Mouse (Mus musculus) MEL (cell line): Measurements from ENCODE around the gene Kncn. TPM values are rescaled to one million over a fixed set of nuclear protein-coding genes. Genes with fewer than 3 reads are reported as not detected.

ENCODE experiments used
- DNase-seq: peaks from one replicate; pipeline ENCODE4 v3.0.0; 2011; ENCODE audit warnings: low read depth, low spot score
- H3K27ac ChIP-seq: 2 replicates; pipeline ENCODE4 v1.5.1; 2012; ENCODE audit warnings: low read depth, mild to moderate bottlenecking, control low read depth, low read length, moderate library complexity; ENCODE audit not compliant: control insufficient read depth
- H3K27me3 ChIP-seq, 2 experiments: fragments of 150-350 bp in 1 of 2; sonication (generic) in 1 of 2; 2 replicates each; pipeline ENCODE4 v1.6.1; 2012; ENCODE audit warnings: low read length in 2 of 2, mild to moderate bottlenecking in 2 of 2, improper control_type of control experiment in 1 of 2, moderate library complexity in 1 of 2; ENCODE audit not compliant: insufficient read depth in 2 of 2, control insufficient read depth in 1 of 2
- H3K36me3 ChIP-seq, 2 experiments: 2 replicates each; pipeline ENCODE4 v1.6.1; 2012 to 2014; ENCODE audit warnings: low read length in 2 of 2, improper control_type of control experiment in 1 of 2, inconsistent platforms in 1 of 2, mild to moderate bottlenecking in 1 of 2; ENCODE audit not compliant: insufficient read depth in 2 of 2, control insufficient read depth in 1 of 2
- H3K4me1 ChIP-seq, 2 experiments: fragments of 150-350 bp in 1 of 2; sonication (generic) in 1 of 2; 2 replicates each; pipeline ENCODE4 v1.6.1; 2012; ENCODE audit warnings: low read length in 2 of 2, improper control_type of control experiment in 1 of 2, mild to moderate bottlenecking in 1 of 2; ENCODE audit not compliant: insufficient read depth in 2 of 2, control insufficient read depth in 1 of 2
- H3K4me3 ChIP-seq, 2 experiments: fragments of 150-350 bp in 1 of 2; sonication (generic) in 1 of 2; 2 replicates each; pipeline ENCODE4 v1.5.1; 2012; ENCODE audit warnings: low read depth in 2 of 2, low read length in 2 of 2, mild to moderate bottlenecking in 2 of 2, moderate library complexity in 2 of 2, control low read depth in 1 of 2, improper control_type of control experiment in 1 of 2; ENCODE audit not compliant: control insufficient read depth in 1 of 2, insufficient read depth in 1 of 2
- H3K79me2 ChIP-seq: 2 replicates; pipeline ENCODE4 v1.6.1; 2012; ENCODE audit warnings: mild to moderate bottlenecking, low read length, moderate library complexity; ENCODE audit not compliant: control insufficient read depth, poor library complexity, insufficient read depth
- H3K9ac ChIP-seq: 2 replicates; pipeline ENCODE4 v1.6.1; 2012; ENCODE audit warnings: low read depth, mild to moderate bottlenecking, control low read depth, low read length, moderate library complexity; ENCODE audit not compliant: control insufficient read depth, poor library complexity, severe bottlenecking
- H3K9me3 ChIP-seq: fragments of 150-350 bp; sonication (generic); replicated peaks from 2 replicates; pipeline ENCODE4 v1.6.1; 2012; ENCODE audit warnings: mild to moderate bottlenecking, low read length, improper control_type of control experiment, moderate library complexity; ENCODE audit not compliant: insufficient read depth
- E2F4 ChIP-seq: IDR thresholded peaks from 2 replicates; pipeline ENCODE4 v1.6.1; 2011; ENCODE audit warnings: low read depth, low read length, improper control_type of control experiment, borderline replicate concordance
- ELF1 ChIP-seq: IDR thresholded peaks from 2 replicates; pipeline ENCODE4 v1.6.1; 2014; ENCODE audit warnings: low read depth, mild to moderate bottlenecking, inconsistent platforms, low read length, improper control_type of control experiment, moderate library complexity
- EP300 ChIP-seq, 2 experiments: IDR thresholded peaks; 2 replicates each; pipeline ENCODE4 v1.6.1; 2011; ENCODE audit warnings: improper control_type of control experiment in 2 of 2, low read length in 2 of 2, low read depth in 1 of 2, mild to moderate bottlenecking in 1 of 2
- GABPA ChIP-seq: IDR thresholded peaks from 2 replicates; pipeline ENCODE4 v1.6.1; 2012; ENCODE audit warnings: low read depth, mild to moderate bottlenecking, inconsistent platforms, low read length, improper control_type of control experiment, moderate library complexity
- HCFC1 ChIP-seq: IDR thresholded peaks from 2 replicates; pipeline ENCODE4 v1.6.1; 2012; ENCODE audit warnings: low read depth, mild to moderate bottlenecking, inconsistent platforms, low read length, improper control_type of control experiment, moderate library complexity
- KAT2A ChIP-seq: conservative IDR thresholded peaks from 2 replicates; pipeline ENCODE4 v1.6.1; 2012; ENCODE audit warnings: low read depth, low read length, improper control_type of control experiment, inconsistent platforms
- MAFK ChIP-seq: IDR thresholded peaks from 2 replicates; pipeline ENCODE4 v1.6.1; 2011; ENCODE audit warnings: low read depth, mild to moderate bottlenecking, low read length, improper control_type of control experiment, borderline replicate concordance
- MAX ChIP-seq: IDR thresholded peaks from 2 replicates; pipeline ENCODE4 v1.6.1; 2011; ENCODE audit warnings: low read length, improper control_type of control experiment
- MXI1 ChIP-seq: IDR thresholded peaks from 2 replicates; pipeline ENCODE4 v1.6.1; 2011; ENCODE audit warnings: mild to moderate bottlenecking, low read depth, low read length, improper control_type of control experiment
- MYB ChIP-seq: IDR thresholded peaks from 2 replicates; pipeline ENCODE4 v1.6.1; 2011; ENCODE audit warnings: mild to moderate bottlenecking, low read depth, low read length, improper control_type of control experiment
- MYC ChIP-seq: IDR thresholded peaks from 2 replicates; pipeline ENCODE4 v1.6.1; 2011; ENCODE audit warnings: low read depth, mild to moderate bottlenecking, low read length, improper control_type of control experiment, moderate library complexity
- NELFE ChIP-seq: IDR thresholded peaks from 2 replicates; pipeline ENCODE4 v1.6.1; 2011; ENCODE audit warnings: low read depth, low read length, improper control_type of control experiment
- NRF1 ChIP-seq: IDR thresholded peaks from 2 replicates; pipeline ENCODE4 v1.6.1; 2014; ENCODE audit warnings: low read depth, mild to moderate bottlenecking, inconsistent platforms, low read length, improper control_type of control experiment, moderate library complexity; ENCODE audit not compliant: poor library complexity, insufficient read depth, severe bottlenecking
- POLR2AphosphoS2 ChIP-seq: IDR thresholded peaks from 2 replicates; pipeline ENCODE4 v1.6.1; 2011; ENCODE audit warnings: low read length, improper control_type of control experiment
- POLR2AphosphoS5 ChIP-seq: IDR thresholded peaks from 2 replicates; pipeline ENCODE4 v1.6.1; 2012; ENCODE audit warnings: low read depth, borderline replicate concordance, mild to moderate bottlenecking, inconsistent platforms, low read length, moderate library complexity, mixed read lengths
- TCF12 ChIP-seq: IDR thresholded peaks from 2 replicates; pipeline ENCODE4 v1.6.1; 2014; ENCODE audit warnings: low read depth, mild to moderate bottlenecking, inconsistent platforms, low read length, improper control_type of control experiment, moderate library complexity
- USF1 ChIP-seq: IDR thresholded peaks from 2 replicates; pipeline ENCODE4 v1.6.1; 2014; ENCODE audit warnings: low read depth, mild to moderate bottlenecking, inconsistent platforms, low read length, improper control_type of control experiment, moderate library complexity
- ZC3H11A ChIP-seq: IDR thresholded peaks from 2 replicates; pipeline ENCODE4 v1.6.1; 2012; ENCODE audit warnings: low read depth, mild to moderate bottlenecking, inconsistent platforms, low read length, improper control_type of control experiment
- ZNF384 ChIP-seq: IDR thresholded peaks from 2 replicates; pipeline ENCODE4 v1.6.1; 2012; ENCODE audit warnings: low read depth, mild to moderate bottlenecking, inconsistent platforms, low read length, improper control_type of control experiment
- polyA plus RNA-seq, 2 experiments: library from polyadenylated mRNA; stranded (reverse) in 1 of 2; unstranded in 1 of 2; fragments of >175 nt in 1 of 2; fragments of >200 nt in 1 of 2; gene quantifications; 2 replicates each; pipeline versions ENCODE4 v1.2.1 to v1.2.4; 2012; ENCODE audit warnings: low replicate concordance in 2 of 2, low read depth in 1 of 2; ENCODE audit not compliant: insufficient read length in 2 of 2, insufficient read depth in 1 of 2, missing spikeins in 1 of 2
- total RNA-seq: library from RNA; depleted of rRNA; stranded (reverse); fragments of 300-350 nt; gene quantifications from 2 replicates; pipeline ENCODE4 v1.2.3, GENCODE M21; 2012

Gene Kncn
- total and polyA plus RNA-seq, 3 experiments = not detected

DNA sequence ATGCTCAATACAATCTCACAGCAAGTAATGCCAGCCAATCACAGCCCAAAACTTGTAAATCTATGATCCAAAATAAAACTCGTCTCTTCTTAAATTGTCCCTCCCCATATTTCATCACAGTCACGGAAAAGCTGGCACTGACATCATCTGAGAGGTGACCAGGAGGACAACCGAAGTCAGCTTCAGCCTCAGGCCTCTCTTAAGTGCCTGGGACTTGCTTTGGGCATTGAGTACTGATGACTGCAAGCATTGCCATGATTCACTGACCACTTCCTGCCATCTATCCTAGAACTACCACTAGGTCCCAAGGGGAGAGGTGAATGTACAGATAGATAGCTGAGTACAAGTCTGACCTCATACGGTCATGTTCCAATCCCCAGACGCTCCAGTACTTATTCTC lies 38.5 kb downstream of the Kncn start:
- H3K27ac ChIP-seq = no peak overlapping the region
- no peaks in the 10 kb centered on the region for H3K9me3 ChIP-seq
- H3K36me3 ChIP-seq = no peaks in the 10 kb centered on the region
- TF ChIP-seq E2F4 = no peak
- TF ChIP-seq MYC = no peak
- TF ChIP-seq MXI1 = no peak
- TF ChIP-seq ZC3H11A = no peak
- TF ChIP-seq POLR2AphosphoS5 = no peak
- TF ChIP-seq GABPA = no peak
- no peak for TF ChIP-seq TCF12
- no peak for TF ChIP-seq POLR2AphosphoS2
- TF ChIP-seq EP300 (IDR thresholded peaks at IDR 0.05; ENCODE audit: low read depth in 1 of 2, low read length in 2 of 2) = no peak
- no peak for TF ChIP-seq MAX
- TF ChIP-seq NELFE = no peak
- TF ChIP-seq MYB = no peak
- TF ChIP-seq USF1 = no peak
- TF ChIP-seq HCFC1 = no peak
- TF ChIP-seq KAT2A = no peak
- no peaks in the 10 kb centered on the region for H3K79me2 ChIP-seq
- no peak for DNase-seq
- H3K4me1 ChIP-seq = no peaks in the 10 kb centered on the region
- peaks cover 0 to 1% of the 10 kb centered on the region in 2 experiments; a peak in 2 of 4 replicates for H3K27me3 ChIP-seq
- no peak overlapping the region for H3K4me3 ChIP-seq
- no peak overlapping the region for H3K9ac ChIP-seq

GRCm38 (mm10) chr4:115923262-115923880 lies 39.2 kb downstream of the Kncn start:
- Histone ChIP-seq H3K27ac (no peak overlapping the region), H3K9me3 (no peaks in the 10 kb centered on the region), H3K27me3 (peaks cover 0 to 1% of the 10 kb centered on the region in 2 experiments; a peak in 2 of 4 replicates), H3K9ac (no peak overlapping the region), H3K79me2 (no peaks in the 10 kb centered on the region), H3K36me3 (no peaks in the 10 kb centered on the region), H3K4me3 (no peak overlapping the region), H3K4me1 (no peaks in the 10 kb centered on the region)
- no peak for DNase-seq
- TF ChIP-seq NRF1 (no peak), MAFK (no peak), ELF1 (no peak), POLR2AphosphoS2 (no peak), MXI1 (no peak), ZNF384 (no peak)
